Mouse (Mus musculus) ES-Bruce4 (cell line): ENCODE data around the gene Gli2.

Experiments used
- CTCF ChIP-seq: IDR thresholded peaks from one replicate; pipeline ENCODE4 v1.8.1; 2011; ENCODE audit warnings: low read depth, low read length
- POLR2A ChIP-seq: IDR thresholded peaks from one replicate; pipeline ENCODE4 v1.8.1; 2011; ENCODE audit warnings: low read length; ENCODE audit not compliant: insufficient read depth

DNA sequence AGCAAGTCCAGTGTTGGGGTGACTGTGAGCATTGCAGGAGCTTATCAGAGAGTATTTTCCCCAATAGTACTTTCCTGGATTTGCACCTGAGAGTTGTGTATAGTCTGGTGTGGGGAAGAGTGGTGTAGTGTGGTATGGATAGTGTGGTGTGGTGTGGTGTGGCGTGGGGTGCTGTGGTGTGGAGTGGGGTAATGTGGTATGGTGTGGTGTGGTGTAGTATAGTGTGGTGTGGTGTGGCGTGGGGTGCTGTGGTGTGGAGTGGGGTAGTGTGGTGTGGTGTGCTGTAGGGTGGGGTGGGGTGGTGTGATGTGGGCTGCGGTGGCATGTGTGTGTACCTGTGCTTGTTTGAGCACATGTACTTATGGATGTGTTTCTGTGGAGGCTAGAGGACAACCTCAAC is 246.7 kb downstream of the Gli2 start:
- TF ChIP-seq CTCF, result no peak
- TF ChIP-seq POLR2A, result no peak
